Mouse (Mus musculus): ENCODE results near the gene Sdk1. TPM values are rescaled to one million over a fixed set of nuclear protein-coding genes. Genes with fewer than 3 reads are reported as not detected.
A peak's percentile ranks its signal among the peaks of the same experiment; 100 is the strongest.

Gene Sdk1
- total RNA-seq, 2 experiments from 2014 or later: 8.1 to 8.2 TPM

GRCm38 (mm10) chr5:141727968-141728367, 486.7 kb downstream of the Sdk1 start:
- no peak for DNase-seq (ENCODE audit: extremely low spot score in 1 of 2, low spot score in 1 of 2)

GRCm38 (mm10) chr5:141730006-141730405, 488.7 kb downstream of the Sdk1 start:
- DNase-seq (ENCODE audit: extremely low spot score in 1 of 2, low spot score in 1 of 2): no peak

GRCm38 (mm10) chr5:141738725-141739124, 497.4 kb downstream of the Sdk1 start:
- DNase-seq (ENCODE audit: extremely low spot score in 1 of 2, low spot score in 1 of 2): no peak

- DNase-seq (ENCODE audit: extremely low spot score in 1 of 2, low spot score in 1 of 2): no peak
Observed at GRCm38 (mm10) chr5:141748793-141749192, 507.5 kb downstream of the Sdk1 start.

DNA sequence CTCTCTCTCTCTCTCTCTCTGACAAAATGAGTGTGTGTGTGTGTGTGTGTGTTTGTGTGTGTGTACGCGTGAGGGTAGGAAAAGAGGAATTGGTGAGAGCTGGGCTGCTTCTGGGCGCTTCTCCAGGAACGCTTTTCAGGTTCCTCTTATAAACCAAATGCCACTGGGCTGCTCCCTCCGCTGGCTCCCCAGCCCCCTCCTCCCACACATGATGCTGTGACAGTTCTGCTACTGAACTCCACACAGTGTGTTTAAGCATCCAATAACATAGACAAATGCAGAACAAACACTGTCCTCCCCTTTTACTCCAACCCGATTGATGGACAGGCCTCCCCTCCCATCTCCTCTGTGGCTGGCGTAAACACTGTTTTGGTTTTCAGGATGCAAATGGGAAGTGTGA, 513.0 kb downstream of the Sdk1 start:
- peak; percentile 23 to 29 for DNase-seq (ENCODE audit: extremely low spot score in 1 of 2, low spot score in 1 of 2)

GRCm38 (mm10) chr5:141758885-141759284, 517.6 kb downstream of the Sdk1 start:
- no peak for DNase-seq (ENCODE audit: extremely low spot score in 1 of 2, low spot score in 1 of 2)

GRCm38 (mm10) chr5:141764111-141764510, 522.8 kb downstream of the Sdk1 start:
- DNase-seq (ENCODE audit: extremely low spot score in 1 of 2, low spot score in 1 of 2): no peak

GRCm38 (mm10) chr5:141768761-141769515, 527.6 kb downstream of the Sdk1 start:
- DNase-seq (ENCODE audit: extremely low spot score in 1 of 2, low spot score in 1 of 2): no peak

GRCm38 (mm10) chr5:141771516-141771915, 530.2 kb downstream of the Sdk1 start:
- no peak for DNase-seq (ENCODE audit: extremely low spot score in 1 of 2, low spot score in 1 of 2)

GRCm38 (mm10) chr5:141778231-141778630, 536.9 kb downstream of the Sdk1 start:
- DNase-seq (ENCODE audit: extremely low spot score in 1 of 2, low spot score in 1 of 2): no peak

DNA sequence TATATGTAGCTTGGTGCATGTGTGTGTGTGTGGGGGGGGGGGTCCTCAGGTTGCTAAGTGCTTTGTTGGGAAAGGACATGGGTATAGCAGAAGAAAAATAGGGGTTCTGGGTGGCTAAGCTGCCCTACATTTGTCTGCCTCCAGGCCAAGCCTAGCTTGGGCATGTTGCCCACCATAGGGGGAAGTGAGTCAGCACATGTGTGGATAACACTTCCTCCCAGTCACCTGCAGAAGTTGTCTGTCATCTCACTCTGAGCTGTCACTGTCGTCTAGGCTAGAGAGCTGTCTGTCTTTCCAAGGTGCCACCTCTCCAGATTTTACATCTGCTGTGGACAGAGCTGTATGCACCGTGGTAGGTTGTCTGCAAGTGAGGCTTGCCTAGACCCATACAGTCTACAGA, 539.9 kb downstream of the Sdk1 start:
- no peak for DNase-seq (ENCODE audit: extremely low spot score in 1 of 2, low spot score in 1 of 2)

GRCm38 (mm10) chr5:141782330-141782729, 541.0 kb downstream of the Sdk1 start:
- DNase-seq (ENCODE audit: extremely low spot score in 1 of 2, low spot score in 1 of 2): no peak

DNA sequence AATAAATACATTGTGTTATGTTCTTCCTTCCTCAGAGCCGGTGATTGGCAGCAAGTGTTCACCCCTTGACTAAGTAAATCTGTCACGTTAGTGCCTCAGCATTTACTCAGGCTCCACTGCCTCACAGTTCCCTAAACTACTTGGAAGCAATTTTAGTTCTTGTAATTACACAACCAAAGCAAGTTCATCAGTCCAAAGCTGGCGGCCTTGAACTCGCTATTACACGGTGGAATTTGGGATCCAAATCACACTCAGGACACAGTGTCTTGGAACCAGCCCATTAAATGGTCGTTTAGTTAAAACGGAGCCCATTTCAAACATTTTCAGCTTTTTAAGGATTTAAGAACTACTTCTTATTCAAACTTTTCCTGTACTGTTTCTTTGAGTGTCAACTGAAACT, 542.2 kb downstream of the Sdk1 start:
- no peak for DNase-seq (ENCODE audit: extremely low spot score in 1 of 2, low spot score in 1 of 2)

- peak in 1 of 2 experiments; percentile 9 for DNase-seq (ENCODE audit: extremely low spot score in 1 of 2, low spot score in 1 of 2)
Observed at GRCm38 (mm10) chr5:141793926-141794325, 552.6 kb downstream of the Sdk1 start.

- DNase-seq (ENCODE audit: extremely low spot score in 1 of 2, low spot score in 1 of 2): no peak
Observed at GRCm38 (mm10) chr5:141823823-141824330, 582.6 kb downstream of the Sdk1 start.

GRCm38 (mm10) chr5:141824739-141825379, 583.6 kb downstream of the Sdk1 start:
- no peak for DNase-seq (ENCODE audit: extremely low spot score in 1 of 2, low spot score in 1 of 2)

DNA sequence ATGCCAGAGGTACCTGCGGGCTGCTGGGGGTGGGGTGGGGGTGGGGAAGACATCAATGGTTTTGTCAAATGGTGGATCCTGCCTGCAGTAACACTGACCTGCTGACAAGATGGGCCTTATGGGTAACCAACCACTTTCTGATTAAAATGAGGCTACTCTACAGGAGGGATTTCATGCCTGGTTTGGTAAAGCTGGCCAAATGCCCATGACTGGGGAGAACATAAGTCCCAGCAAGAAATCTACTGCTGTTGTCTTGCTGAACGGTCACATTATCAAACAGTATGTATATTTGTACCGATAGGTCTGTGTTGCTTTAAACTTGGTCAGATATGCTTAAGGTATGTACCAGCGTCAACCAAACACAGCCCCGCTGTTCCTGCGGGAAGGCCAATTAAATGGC, 594.3 kb downstream of the Sdk1 start:
- DNase-seq (ENCODE audit: extremely low spot score in 1 of 2, low spot score in 1 of 2): no peak

DNA sequence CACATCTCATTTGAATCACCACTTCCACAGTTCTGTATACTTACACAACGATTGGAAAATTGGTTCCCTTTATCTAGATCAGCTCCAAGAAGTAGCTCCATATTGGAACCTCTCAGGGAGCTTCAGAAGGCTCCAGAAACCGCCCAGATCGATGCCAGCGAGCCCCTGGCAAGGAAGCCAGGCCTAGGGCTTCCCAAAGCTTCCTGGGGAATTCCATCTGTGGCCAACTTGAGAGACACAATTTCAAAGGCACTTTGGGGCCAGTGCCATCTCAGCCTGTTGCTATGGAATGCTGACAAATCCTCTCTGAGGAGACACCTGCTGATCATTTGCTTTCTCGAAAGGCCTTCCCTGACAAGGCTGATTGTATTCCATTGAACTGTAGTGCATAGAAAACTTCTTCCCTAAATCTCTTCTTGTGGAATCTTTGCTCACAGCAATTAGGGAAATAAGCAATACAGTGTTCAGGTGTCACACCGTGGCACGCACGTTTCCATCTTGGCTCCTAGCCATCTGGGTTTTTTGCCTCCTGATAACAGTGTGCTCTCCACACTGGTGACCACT, 595.7 kb downstream of the Sdk1 start:
- DNase-seq (ENCODE audit: extremely low spot score in 1 of 2, low spot score in 1 of 2): no peak

- no peak for DNase-seq (ENCODE audit: extremely low spot score in 1 of 2, low spot score in 1 of 2)
Observed at GRCm38 (mm10) chr5:141844701-141845100, 603.4 kb downstream of the Sdk1 start.

DNA sequence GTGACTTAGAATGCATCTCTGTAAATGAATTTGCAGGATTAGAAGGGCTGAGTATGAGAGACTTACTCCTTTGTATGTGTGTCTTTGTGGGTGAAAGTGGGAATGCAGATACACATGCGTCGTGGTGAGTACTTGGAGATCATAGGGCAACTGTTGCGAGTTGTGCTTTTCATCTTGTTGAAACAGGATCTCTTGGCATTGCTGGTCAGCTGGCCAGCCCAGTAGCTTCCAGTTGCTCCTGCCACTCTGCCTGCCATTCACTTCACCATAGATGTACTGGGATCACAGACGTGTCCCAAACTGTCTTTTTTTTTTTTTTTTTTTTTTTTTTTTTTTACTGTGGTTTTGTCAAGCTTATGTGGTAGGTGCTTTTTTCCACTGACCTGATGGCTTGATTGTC, 606.4 kb downstream of the Sdk1 start:
- DNase-seq (ENCODE audit: extremely low spot score in 1 of 2, low spot score in 1 of 2): no peak

DNA sequence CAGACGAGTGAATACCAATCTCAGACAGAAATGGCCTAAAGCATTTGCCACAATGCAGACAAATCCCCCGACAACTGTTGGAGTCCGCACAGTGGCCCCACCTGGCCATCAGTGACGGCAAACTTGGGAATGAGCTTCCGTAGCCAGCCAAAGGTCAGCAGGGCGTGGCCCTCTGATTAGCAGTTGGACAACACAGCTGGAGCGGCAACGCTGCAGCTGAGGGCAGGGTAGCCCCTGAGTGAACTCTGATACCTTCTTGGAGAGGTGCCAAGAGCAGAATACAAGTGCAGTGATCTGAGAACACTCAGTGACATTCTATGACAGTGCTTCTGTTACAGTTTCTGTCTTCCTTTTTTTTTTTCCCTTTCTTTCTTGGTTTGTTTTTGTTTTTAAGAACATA, 610.9 kb downstream of the Sdk1 start:
- DNase-seq (ENCODE audit: extremely low spot score in 1 of 2, low spot score in 1 of 2): no peak

- no peak for DNase-seq (ENCODE audit: extremely low spot score in 1 of 2, low spot score in 1 of 2)
Observed at GRCm38 (mm10) chr5:141856447-141856846, 615.2 kb downstream of the Sdk1 start.

Measured in layer of hippocampus, postnatal 25 days (tissue).